Mouse (Mus musculus): Measurements from ENCODE around the gene Med29.

Med29 gene

DNA sequence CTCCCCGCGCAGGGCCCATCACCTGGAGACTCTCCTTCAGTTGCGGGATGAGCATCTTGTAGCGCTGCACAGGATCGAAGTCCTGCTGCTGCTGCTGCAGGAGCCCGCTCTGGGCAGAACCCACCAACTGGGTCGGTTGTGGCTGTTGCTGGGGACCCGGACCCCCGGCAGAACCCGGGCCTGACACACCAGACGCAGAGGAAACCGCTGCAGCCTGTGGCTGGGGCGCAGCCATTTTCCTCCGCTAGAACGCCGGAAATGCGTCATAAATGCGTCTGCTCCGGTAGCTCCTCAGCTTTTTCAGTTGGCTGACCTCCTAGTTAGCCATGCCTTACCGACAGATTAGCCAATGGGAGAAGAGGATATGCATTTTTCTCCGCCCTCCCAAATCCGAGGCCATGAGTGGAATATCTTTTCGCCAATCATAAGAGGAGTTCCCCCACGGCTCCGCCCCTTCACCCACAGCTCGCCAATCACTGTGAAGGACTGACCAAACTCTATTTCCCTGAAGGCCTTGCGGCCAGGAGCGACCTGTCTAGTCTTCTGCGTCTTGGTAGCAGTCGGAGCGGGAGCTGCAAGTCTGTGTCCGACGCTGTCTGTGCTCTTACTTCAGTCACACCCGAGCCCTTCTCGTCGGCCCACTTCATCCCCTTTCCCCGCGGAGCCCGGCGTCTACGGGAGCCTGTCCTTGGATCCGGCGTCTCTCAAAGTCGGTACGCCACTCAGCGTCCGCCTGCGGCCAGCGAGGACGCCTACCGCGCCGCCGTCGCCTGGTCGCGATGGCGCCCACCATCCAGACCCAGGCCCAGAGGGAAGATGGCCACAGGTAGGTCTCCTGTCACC lies at the start of gene Med29, which contains the start of gene Paf1:
Gene Med29 (minus strand): TSS at position 280 of the 843 bp plus-strand sequence.
Gene Paf1 (plus strand): TSS at position 523 of the 843 bp plus-strand sequence.
- in situ Hi-C loops (cut with MboI, MseI) = loop anchor here (10.0 kb wide), 1 partner anchor 1932 kb away; the partner anchor contains the start of genes E130208F15Rik and Sdhaf1

- in situ Hi-C loops (cut with MboI, MseI) = no loop called here
These were observed 49.4 kb upstream of the Med29 start for GRCm38 (mm10) chr7:28441776-28442485.

- in situ Hi-C loops (cut with MboI, MseI) = no loop called here
These were observed 48.2 kb upstream of the Med29 start for GRCm38 (mm10) chr7:28440739-28441138.

DNA sequence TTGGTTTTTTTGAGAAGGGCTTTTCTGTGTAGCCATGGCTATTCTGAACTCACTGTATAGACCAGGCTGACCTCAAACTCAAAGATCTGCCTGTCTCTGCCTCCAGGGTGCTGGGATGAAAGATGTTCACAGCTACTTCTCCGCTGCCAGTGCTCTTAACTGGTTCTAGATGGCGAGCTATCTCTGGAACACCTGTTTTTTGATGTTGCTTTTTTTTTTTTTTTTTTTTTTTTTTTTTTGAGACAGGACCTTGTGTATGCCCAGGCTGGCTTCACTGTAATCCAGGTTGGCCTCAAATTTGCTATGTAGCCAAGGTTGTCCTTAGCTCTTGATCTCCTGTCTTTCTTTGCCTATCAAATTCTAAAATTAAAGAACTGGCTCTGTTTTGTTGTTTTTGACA lies 46.3 kb upstream of the Med29 start:
- in situ Hi-C loops (cut with MboI, MseI) = no loop called here

- in situ Hi-C loops (cut with MboI, MseI) = no loop called here
These were observed 45.5 kb upstream of the Med29 start for GRCm38 (mm10) chr7:28437964-28438363.

GRCm38 (mm10) chr7:28436932-28437570 lies 44.5 kb upstream of the Med29 start, which contains the start of gene Gmfg:
Gmfg (plus strand) TSS chr7:28437447.
- in situ Hi-C loops (cut with MboI, MseI) = no loop called here

DNA sequence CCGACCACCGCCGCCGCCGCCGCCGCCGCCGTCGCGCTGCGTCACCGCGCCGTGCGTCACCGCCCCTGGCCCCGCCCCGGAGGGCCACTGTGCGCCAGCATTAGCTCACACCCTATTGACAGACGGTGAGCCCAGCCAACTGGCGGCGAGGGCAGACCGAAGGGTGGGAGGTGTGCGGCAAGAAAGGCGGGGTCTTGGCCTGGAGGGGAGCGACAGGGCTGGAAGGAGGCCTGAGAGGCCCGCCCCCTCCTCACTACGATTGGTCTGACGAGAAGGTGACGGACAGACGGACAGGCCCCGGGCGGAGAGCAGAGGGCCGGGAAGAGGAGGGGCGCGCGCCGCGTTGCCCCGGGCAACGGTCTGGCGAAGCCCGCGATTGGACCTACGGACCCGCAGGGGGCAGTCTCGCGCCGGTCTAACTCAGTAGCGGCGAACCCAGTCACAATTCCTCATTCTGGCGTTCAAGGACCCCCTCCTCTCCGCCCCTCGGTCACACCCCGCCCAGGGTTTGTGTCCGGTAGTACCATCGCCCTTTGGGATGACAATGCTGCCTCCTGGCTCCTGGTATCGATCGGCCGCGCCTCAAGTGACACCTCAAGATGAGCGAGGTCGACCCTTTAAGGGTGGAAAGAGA lies 43.9 kb upstream of the Med29 start:
- in situ Hi-C loops (cut with MboI, MseI) = no loop called here

DNA sequence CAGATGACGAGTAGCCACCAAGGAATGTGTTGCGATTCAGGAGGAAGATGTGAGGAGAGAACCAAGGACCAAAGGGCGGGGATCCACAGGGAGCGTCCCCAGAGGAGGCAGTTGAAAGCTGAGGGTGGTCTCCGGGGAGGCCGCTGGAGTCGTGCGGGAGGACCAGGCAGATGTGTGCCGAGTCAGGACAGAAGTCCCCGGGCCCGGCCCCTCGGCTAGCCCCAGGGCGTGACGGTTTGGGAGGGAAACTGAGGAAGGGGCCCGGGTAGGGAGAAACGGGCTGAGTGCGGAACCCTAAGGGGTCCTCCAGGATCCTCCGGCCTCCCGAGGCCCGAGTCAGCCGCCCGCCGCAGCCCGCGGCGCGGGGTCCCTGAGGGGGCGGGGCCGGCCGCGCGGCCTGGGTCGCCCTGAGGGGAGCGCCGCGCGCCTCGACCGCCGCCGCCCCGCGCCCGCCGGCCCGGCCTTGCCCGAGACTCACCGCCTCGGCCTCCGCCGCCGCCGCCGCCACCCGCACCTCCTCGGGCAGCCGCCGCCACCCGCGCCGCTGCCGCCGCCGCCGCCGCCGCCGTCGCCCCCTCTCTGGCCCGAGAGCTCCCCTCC lies 43.3 kb upstream of the Med29 start:
- in situ Hi-C loops (cut with MboI, MseI) = no loop called here

DNA sequence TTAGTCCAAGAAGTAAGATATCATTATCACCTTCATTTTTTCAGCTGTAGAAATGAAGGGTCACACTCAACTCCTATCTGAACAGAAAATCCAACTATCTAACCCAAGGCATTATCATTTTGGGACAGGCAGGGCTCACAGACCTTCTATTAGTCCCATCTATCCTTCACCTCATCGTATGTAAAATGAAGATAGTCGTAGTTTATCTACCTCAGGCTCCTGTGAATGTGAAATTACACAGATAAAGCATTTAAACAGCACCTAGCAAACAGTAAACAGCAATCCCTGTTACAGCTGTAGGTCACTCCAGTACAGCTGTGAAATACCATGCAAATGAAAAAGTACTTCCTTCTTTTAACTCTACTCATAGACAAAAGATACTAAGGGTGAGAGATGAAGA lies 39.7 kb upstream of the Med29 start:
- in situ Hi-C loops (cut with MboI, MseI) = no loop called here

DNA sequence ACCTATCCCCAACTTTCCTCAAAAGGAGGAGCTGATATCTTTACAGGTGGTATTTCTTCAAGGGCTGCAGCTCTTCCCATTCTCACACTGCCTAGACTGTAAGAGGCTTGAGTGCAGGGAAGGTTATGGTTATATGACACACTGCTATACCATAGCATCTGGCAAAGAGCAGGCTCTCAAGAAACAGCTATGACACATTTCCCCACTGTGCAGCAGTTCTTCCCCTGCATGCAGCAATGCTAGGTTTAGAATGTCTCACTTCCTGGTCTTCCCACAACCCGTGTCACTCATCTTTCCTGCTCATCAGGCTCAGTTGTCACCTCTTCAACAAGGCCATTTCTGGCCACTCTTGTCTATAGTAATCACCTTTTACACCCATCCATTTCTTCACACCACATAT lies 38.0 kb upstream of the Med29 start:
- in situ Hi-C loops (cut with MboI, MseI) = no loop called here

GRCm38 (mm10) chr7:28427738-28428137 lies 35.2 kb upstream of the Med29 start:
- in situ Hi-C loops (cut with MboI, MseI) = no loop called here

DNA sequence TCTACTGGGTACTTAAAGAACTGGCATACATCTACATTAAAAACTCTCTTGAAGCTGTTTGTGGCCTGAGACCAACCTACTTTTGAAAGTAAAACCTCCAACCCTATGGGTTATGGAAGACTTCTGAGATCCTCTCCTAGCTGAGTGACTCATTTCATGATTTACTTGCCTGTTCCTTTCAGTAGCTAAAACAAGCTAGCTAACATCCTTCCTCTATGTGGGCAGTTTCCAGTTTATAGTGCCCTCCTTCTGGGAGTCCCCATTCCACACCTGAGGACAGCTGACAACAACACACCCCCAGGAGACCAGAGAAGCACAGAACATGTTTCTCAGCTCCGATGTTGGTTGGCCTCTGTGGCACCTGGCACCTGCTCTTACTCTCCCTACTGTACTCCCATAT lies 30.5 kb upstream of the Med29 start:
- in situ Hi-C loops (cut with MboI, MseI) = no loop called here

GRCm38 (mm10) chr7:28419416-28419815 lies 26.9 kb upstream of the Med29 start:
- in situ Hi-C loops (cut with MboI, MseI) = no loop called here

DNA sequence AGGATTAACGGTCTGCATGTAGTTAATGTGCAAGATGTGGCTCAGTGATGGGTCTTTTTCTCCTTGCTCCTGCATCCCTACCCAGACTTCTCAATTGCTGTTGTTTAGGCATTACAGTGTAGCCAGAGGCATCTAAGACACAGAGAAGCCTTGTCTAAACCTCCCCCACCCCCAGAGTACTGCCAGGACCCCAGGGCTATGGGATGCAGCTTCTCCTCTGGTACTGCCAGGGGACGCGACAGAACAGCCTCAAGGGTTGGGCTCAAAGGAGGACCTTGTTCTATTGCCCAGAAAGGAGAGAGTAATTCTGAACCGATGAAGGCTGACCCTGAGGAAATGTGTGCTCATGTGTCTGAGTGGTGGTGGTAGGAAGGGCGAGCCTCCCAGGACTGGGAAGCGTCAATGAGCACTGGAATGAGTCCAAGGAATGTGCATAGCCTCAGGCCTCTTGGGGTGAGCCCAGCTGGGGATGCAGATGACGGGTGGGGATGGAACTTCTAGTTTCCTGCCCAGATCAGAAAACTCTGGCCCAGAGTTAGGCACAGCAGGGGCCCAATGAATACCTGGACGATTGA lies 25.7 kb upstream of the Med29 start:
- in situ Hi-C loops (cut with MboI, MseI) = no loop called here

DNA sequence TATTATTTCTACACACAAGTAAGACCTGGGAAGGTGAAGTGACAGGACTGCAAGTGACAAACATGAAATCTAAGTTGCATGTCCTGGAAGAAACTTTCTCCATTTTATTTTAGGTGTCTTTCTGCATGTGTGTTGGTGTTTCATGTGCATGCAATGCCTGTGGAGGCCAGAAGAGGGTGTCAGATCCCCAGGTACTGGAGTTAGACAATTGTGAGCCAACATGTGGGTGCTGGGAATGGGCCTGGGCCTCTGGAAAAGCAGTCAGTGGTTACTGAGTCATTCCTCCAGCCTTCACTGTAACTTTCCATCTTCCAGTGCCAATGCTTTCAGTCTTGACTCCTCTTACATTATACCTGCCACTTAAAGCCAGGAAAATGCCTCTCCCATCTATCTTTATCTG lies 24.9 kb upstream of the Med29 start:
- in situ Hi-C loops (cut with MboI, MseI) = no loop called here

DNA sequence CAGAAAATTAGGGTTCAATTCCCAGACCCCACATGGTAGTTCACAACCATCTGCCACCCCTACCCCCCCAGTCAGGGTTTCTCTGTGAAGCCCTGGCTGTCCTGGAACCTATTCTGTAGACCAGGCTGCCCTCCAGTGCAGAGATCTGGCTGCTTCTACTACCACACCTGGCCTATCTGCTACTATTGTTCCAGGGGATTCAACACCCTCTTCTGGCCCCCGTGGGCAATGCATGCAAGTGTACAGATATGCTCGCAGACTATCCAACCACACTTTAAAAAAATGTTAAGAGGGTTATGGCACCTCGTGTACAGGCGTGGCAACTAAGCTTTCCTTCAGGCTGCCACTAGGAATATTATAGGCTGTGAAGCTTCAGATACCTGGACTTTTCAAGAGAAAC lies 20.3 kb upstream of the Med29 start:
- in situ Hi-C loops (cut with MboI, MseI) = no loop called here

DNA sequence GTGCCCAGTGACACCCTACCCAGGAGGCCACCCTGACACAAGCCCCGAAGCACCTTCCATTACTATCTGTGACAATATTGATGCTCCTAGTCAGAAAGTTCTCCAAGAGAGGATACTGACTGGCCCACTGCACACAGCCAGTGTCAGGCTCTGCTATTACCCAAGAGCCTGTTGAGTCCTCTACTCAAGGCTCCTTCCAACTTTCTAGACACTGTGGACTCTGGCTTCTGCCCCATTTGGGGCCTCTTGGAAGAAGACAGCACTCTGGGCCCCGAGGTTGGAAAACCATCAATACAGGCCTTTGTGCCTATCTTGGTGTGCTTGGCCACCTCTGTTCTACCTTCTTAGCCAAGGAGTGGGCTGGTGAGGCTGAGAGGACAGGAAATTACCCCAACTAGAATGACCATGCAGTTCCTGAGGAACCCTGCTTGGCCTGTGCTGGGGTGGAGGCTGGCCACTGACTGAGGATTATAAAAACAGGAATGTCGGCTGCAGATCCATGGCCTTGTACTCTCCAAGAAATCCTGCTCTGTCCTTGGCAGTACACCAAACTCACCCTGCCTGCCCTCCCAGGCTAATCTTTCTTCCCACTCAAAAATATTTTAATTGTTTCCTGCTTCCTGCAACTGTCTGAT lies 18.4 kb upstream of the Med29 start:
- in situ Hi-C loops (cut with MboI, MseI) = no loop called here

GRCm38 (mm10) chr7:28401942-28402341 lies 9.4 kb upstream of the Med29 start:
- in situ Hi-C loops (cut with MboI, MseI) = no loop called here

GRCm38 (mm10) chr7:28401030-28401429 lies 8.5 kb upstream of the Med29 start:
- in situ Hi-C loops (cut with MboI, MseI) = no loop called here

DNA sequence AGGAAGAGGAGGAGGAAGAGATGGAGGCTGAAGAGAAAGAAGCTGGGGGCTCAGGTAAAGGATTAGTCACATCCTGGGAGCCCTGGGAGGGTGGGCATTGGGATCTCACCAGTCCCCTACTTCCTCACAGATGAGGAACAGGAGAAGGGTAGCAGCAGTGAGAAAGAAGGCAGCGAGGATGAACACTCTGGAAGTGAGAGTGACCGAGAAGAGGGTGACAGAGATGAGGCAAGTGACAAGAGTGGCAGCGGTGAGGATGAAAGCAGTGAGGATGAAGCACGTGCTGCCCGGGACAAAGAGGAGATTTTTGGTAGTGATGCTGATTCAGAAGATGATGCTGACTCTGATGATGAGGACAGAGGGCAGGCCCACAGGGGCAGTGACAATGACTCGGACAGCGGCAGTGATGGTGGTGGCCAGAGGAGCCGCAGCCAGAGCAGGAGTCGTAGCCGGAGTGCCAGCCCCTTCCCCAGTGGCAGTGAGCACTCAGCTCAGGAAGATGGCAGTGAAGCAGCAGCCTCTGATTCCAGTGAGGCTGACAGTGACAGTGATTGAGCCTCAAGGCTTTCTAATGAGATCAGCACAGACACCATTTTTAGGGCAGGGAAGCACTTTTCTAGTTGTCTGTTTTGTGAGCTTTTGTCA lies 6.3 kb upstream of the Med29 start:
- in situ Hi-C loops (cut with MboI, MseI) = loop anchor here (10.0 kb wide), 1 partner anchor 1926 kb away; the partner anchor contains the start of genes E130208F15Rik and Sdhaf1

Measured in T-helper 2 cell (primary cell).